Mouse (Mus musculus) liver, adult 2 months (tissue): ENCODE results near the gene Baz2b.

Source experiments
- CTCF ChIP-seq: fragments of 200-500 bp; IDR thresholded peaks from 2 replicates; pipeline ENCODE4 v1.5.1; 2011; ENCODE audit warnings: low read depth, low read length, control low read depth
- POLR2A ChIP-seq: fragments of 200-500 bp; IDR thresholded peaks from 2 replicates; pipeline ENCODE4 v1.6.1; 2011; ENCODE audit warnings: low read length, control low read depth; ENCODE audit not compliant: insufficient read depth; ENCODE audit errors: extremely low read depth

DNA sequence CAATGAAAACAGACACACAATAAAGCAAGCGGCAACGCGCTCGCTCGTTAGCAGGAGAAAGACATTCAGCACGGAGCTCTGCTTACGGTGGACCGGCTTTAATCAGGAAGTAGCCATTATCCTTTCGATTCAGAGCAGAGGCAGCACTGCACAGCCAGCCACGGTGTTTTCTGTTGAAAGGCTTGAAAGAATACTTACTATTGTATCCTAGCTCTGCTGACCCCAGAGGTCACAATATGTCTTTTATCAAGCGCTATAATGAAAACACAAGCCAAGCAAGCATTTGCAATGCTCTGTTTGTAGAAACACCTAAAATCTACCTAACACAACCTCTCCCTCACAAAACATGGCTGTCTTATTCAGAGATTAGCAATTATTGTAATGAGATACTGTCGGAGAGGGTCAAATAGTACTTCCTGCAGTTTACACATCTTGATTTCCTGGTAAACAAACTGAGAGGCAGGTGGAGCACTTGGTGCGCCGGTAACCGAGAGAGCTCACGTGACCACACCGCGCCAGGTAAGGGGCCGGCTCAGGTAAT, 172.6 kb downstream of the Baz2b start:
- no peak for TF ChIP-seq CTCF
- no peak for TF ChIP-seq POLR2A
